Mouse (Mus musculus) G1E-ER4 (cell line): ENCODE measurements around the gene Sirpa. TPM values are rescaled to one million over a fixed set of nuclear protein-coding genes. Genes with fewer than 3 reads are reported as not detected.

Source experiments
- GATA1 ChIP-seq: IDR thresholded peaks from one replicate; pipeline ENCODE4 v1.8.0; 2012; ENCODE audit warnings: low read length, inconsistent platforms
- polyA plus RNA-seq: library from polyadenylated mRNA; stranded (reverse); fragments of >175 nt; gene quantifications from 2 replicates; pipeline ENCODE4 v1.2.3, GENCODE M21; 2012

Sirpa gene
- polyA plus RNA-seq, 1 experiment, result not detected

DNA sequence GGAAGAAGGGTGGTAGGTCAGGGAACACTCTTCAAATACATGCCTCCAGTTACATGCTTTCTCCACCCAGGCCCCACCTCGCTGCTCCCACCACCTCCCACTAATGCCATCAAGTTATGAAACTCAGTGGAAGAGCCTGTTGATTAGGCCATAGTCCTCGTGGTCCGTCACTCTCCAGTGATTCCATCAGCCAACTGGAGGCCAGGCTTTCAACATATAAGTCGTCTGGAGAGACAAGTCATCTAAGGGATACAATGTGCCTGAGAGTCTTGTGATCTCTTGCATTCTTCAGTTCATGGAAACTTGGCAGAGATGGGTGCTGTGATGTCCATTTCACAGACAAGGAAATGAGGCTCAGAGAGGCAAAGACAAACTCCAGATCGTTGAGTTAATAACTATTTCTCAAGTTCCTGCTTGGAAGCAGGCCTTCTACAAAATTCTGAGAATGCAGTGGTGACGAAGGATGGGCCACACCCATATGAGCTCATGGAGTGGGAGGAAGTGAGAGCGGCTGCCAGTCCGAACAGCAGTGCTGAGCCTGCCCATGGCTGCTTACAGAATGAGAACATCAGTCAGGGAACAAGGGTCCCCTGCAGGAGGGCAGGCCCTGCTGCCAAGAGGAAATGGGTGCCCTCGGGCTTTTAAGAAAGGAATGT is 40.6 kb downstream of the Sirpa start:
- TF ChIP-seq GATA1, result no peak

DNA sequence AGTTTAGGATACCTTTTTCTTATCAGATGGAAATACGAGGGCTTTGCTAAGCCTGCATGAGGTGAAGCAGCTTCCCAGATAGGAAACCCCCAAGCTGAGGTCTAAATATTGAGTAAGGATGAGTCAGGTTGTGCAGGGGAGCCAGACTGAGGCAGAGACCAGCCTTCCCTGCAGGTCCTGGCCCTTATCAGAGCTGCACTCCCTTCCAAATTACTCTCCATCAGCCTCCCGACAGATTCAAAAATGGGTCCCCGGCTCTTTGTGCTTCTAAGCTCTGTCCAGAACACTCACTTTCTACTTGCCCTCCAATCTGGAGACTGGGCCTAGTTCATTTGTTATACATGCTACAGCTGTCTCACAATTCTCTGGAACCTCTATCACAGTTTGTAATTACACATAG is 41.3 kb downstream of the Sirpa start:
- TF ChIP-seq GATA1, result no peak

DNA sequence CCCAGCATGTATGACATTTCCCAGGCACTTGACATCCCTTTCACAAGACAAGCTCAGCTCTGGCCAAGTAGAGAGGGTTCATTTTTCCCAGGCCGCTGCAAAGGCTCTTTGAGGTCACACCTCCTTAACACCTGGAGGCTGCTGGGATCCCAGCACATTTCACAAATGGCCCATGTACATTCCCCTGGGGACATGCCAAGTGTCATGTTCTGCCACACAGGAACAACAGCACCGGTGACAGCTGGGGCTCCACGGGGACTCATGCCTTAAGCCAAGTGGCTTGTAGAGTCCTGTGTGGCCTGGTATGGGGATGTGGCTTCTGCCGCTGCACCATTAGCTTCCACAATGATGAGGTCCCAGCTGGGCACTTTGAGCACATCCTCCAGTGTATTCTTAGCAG is 60.0 kb downstream of the Sirpa start:
- TF ChIP-seq GATA1, result no peak

DNA sequence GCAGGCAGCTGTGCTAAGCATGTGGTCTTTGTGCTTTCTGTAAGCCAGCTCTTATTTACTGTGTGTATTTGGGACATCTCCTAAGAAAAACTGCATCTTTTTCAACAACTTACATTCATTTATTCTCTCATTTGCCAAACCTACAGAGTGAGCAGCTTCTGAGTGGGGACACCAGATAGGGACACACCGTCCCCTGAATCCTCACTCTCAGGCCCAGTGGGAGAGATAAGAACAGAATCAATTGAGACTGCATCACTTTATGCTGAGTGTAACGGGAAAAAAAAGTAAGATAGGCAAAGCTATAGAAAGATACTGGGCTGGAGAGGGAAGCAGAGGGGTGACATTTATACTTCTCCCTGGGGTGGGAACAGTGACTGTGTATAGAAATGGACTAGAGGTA is 61.0 kb downstream of the Sirpa start:
- no peak for TF ChIP-seq GATA1

DNA sequence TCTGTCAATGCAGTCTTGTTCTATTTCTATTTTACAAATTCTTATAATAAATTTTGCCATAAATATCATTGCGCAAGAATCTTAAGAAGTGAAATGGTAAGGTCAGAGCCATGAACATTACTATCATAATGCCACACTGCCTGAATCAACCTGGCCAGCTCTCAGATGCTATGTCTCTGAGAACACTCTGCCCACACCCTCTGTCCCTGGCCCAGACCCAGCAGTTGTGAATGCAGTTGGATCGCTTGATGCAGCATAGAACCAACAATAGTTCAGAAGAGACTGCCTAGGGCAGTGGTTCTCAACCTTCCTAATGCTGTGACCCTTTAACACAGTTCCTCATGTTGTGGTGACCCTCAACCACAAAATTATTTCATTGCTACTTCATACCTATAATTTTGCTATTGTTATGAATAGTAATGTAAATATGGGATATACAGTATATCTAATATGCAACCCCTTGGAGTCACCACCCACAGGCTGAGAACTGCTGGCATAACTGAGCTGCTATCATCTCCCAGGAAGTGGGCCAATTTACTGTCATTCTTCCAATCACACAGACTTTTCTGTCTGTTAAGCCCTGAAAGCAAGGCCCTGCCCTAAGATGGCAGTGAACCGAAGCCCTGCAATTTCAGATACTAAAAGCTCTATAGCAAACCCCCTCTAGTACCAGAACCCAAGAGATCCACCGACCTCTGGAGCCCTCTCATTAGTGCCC is 61.8 kb downstream of the Sirpa start:
- TF ChIP-seq GATA1, result no peak

DNA sequence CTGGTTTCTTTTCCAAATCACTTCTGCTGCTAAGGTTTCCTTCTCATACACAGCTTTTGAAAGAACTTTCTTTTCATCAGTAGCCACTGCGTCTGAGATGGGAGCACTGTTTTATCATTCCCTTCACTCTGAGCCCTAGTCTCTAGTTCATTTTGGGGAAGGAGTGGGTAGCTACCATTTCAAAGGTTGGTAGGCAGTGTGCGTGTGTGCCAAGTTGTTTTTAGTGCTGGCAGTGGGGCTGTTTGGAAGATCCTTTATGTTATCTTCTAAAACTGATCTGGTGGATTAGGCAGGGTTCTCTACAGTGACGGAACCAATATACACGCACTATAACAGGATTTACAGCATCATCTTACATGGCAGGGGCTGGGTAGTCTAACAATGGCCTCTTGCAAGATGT is 62.4 kb downstream of the Sirpa start:
- no peak for TF ChIP-seq GATA1

DNA sequence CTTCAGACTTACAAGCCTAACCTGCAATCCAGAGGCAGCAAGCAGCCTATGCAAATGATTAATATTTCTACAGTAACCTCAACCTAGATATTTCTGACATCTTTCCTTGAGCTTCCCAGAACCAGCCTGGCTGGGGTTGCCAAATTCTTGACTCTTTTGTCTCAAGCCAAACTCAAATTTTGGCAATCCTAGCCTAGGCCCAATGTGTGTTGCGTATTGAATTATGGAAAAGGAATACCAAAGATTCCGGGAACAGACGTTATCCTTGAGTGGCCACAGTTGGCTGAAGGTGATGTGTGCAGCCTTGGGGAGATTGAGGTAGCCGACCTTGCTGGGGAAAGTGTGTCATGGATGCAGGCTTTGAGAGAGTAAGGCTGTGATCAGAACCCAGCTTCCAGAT is 66.2 kb downstream of the Sirpa start:
- TF ChIP-seq GATA1, result no peak

DNA sequence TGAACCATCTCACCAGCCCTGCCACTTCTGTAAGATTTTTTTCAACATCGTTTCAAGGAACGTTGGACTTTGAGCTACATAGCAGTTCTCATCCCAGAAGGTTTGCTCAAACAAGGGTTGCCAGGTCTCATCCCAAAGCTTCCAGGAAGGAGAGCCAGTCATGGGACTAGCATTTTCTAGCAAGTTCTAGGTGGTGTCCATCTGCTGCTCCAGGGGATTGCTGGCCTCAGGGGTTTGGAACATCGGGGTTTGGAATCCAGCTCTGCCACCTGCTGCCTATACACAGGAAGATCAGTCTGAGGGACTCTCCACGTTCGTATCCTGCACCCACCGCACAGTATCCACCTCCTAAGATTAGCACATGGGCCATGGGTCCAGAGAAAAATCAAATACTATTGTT is 67.4 kb downstream of the Sirpa start:
- no peak for TF ChIP-seq GATA1

DNA sequence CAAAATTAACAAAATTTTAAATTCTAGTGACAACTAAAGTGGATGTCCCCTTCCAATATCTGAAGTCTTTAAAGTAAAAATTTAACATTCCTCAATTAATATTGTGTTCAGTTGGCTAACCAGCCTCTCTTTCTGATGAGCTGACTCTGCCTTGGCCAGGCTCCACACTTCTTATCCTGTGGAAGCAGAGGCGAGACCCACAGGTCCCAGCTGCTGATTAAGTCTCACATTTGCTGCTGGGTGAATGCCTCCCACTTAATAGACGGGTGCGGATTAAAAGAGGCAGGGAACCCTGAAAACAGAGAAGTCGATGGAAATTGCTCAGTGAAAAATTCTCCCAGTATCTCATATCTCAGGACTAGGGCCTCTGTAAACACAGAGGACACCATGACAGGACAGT is 69.8 kb downstream of the Sirpa start:
- no peak for TF ChIP-seq GATA1

DNA sequence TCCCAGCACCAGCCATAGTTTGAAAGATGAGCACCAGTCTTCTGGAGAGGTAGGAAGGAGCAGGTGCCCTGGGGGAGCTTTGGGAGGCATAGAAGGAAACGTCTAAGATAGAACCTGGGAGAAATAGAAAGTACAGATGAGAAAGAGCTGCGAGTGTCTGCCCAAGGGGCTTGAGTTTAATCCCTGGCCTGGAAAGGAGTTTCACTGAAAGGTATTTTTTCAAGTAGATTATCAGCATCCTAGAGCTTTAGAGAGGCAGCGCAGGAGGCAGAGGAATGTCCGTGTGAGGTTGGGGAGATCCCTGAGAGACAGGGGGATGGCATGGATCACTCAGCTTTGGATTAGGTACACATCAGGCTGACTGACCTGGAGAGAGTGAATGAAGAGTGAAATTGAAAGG is 79.3 kb downstream of the Sirpa start:
- TF ChIP-seq GATA1, result no peak

DNA sequence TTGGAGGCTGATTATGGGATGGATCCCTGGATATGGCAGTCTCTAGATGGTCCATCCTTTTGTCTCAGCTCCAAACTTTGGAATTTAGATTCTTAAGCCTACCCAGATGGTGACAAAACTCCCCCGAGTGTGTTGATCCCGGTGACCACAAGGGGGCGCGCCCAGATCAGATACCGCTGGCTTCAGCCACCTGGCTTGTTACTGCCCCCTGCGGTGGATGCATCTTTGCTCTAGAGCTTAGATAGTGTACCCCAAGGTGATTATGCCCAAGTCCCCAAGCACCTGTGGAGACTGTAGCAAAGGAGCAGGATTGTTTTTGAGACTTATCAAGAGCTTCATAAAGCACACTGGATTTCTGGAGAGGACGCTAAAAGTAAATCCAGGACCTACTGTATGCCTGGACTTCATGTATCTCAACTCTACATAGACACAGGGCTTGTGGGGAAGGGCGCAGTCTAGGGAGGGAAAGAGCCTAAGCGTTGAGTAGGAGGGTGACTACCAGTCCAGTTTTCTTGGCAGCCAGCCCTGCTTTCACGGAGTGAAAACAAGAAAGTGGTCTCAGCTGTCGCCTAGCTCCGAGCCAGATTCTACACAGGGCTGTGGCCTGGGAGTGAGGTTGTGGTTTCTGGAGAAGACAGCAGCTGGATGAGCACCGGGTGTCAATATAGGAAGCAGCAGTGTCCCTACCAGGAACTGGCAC is 82.5 kb downstream of the Sirpa start:
- TF ChIP-seq GATA1, result no peak

DNA sequence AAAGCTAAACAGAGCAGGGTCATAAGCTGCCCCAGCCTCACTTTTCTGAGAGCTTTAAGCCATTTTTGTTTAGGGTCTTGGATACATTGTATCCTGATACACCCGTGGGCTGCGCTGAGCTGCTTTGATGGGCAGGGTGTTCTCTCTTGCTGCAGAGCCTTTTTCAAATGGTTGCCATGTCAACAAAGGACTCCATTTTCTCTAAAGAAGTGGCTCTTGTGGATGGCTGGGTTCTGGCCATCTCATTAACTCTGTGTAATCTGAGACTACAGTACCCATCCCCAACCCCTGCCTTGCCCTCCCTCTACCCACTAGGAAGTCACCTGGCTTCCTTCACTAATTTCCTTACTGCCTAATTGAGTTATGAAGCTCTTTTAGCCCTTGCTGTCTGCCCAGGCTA is 85.0 kb downstream of the Sirpa start:
- no peak for TF ChIP-seq GATA1

DNA sequence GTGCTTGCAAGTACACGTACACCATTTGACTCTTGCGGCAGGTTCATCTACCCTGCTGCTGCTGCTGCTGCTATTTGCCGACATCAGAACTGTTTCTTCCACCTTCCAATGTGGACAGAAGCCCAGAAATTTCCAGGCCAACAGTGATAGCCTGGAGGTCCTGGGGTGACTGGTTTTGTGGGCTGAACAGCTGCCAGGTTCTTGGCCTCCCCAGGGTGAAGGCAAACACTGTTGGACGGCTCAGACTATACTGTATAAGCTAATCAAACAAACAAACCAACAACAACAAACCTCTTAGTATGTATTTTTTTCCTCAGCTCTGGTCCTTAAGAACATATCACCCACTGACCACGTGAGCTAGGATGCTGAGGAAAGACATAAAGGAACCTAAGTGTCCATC is 86.4 kb downstream of the Sirpa start:
- no peak for TF ChIP-seq GATA1

DNA sequence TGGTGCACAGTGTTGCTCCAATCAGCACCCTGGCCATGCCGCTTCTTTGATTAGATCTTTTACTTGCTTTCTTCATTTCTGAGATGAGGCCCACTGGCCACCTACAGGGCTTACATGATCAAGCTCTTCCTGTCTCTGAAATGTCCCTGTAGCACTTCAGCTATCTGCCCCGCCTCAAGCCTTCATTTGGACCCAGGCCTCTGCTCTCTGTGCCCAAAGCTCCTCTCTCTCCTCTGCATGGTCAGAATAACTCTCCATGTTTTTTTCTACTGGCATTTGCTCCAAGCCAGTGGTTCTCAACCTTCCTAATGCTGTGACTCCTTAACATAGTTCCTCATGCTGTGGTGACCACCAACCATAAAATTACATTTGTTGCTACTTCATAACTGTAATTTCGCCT is 87.6 kb downstream of the Sirpa start:
- no peak for TF ChIP-seq GATA1

Other genes starting within 250 kb of the Sirpa start
- 0.04 and 0.11 TPM in 2 replicates for gene Il1b, start 221.7 kb upstream of the Sirpa start, polyA plus RNA-seq
- not detected in 2 replicates for gene F830045P16Rik, start 56.2 kb upstream of the Sirpa start, polyA plus RNA-seq
- not detected in 2 replicates for gene Pdyn, start 107.0 kb downstream of the Sirpa start, polyA plus RNA-seq
- 7.7 and 11.9 TPM in 2 replicates for gene Stk35, start 207.7 kb downstream of the Sirpa start, polyA plus RNA-seq